Mouse (Mus musculus) CH12.LX (cell line): ENCODE results near the gene Coro7. TPM values are rescaled to one million over a fixed set of nuclear protein-coding genes. Genes with fewer than 3 reads are reported as not detected.

Experiments used
- DNase-seq: peaks from one replicate; pipeline ENCODE4 v3.0.0-alpha.2; 2013; ENCODE audit errors: extremely low read depth
- H3K27ac ChIP-seq: 2 replicates; pipeline ENCODE4 v1.5.1; 2012; ENCODE audit warnings: low read depth, mild to moderate bottlenecking, control low read depth, moderate library complexity; ENCODE audit not compliant: insufficient read depth
- H3K27me3 ChIP-seq: replicated peaks from 2 replicates; pipeline ENCODE3; 2012; ENCODE audit warnings: inconsistent platforms
- H3K36me3 ChIP-seq, 2 experiments: replicated peaks in 1 of 2; 2 replicates each; pipeline versions ENCODE3 to v1.6.1; 2012; ENCODE audit warnings: inconsistent platforms in 1 of 2, low read length in 1 of 2, mild to moderate bottlenecking in 1 of 2, mixed read lengths in 1 of 2, moderate library complexity in 1 of 2; ENCODE audit not compliant: control insufficient read depth in 1 of 2, insufficient read depth in 1 of 2
- H3K4me1 ChIP-seq, 2 experiments: 2 replicates each; pipeline ENCODE4 v1.6.1; 2012; ENCODE audit warnings: inconsistent platforms in 1 of 2, moderate library complexity in 1 of 2; ENCODE audit not compliant: insufficient read depth in 2 of 2, control insufficient read depth in 1 of 2
- H3K4me2 ChIP-seq: 2 replicates; pipeline ENCODE4 v1.6.1; 2012; ENCODE audit warnings: low read depth, mild to moderate bottlenecking, control low read depth; ENCODE audit not compliant: poor library complexity, insufficient read depth, severe bottlenecking
- H3K4me3 ChIP-seq, 3 experiments: fragments of 150-350 bp in 1 of 3; sonication (generic) in 1 of 3; replicated peaks in 1 of 3; 2 replicates each; pipeline versions ENCODE3 to v1.5.1; 2011 to 2012; ENCODE audit warnings: low read depth in 2 of 3, low read length in 2 of 3, mild to moderate bottlenecking in 2 of 3, moderate library complexity in 2 of 3, control low read depth in 1 of 3, improper control_type of control experiment in 1 of 3, inconsistent platforms in 1 of 3, mixed read lengths in 1 of 3; ENCODE audit not compliant: poor library complexity in 1 of 3
- H3K79me2 ChIP-seq: replicated peaks from 2 replicates; pipeline ENCODE4 v1.6.1; 2012; ENCODE audit warnings: mild to moderate bottlenecking, moderate library complexity; ENCODE audit not compliant: control insufficient read depth, poor library complexity, insufficient read depth, severe bottlenecking; ENCODE audit errors: extremely low read depth
- H3K9ac ChIP-seq: 2 replicates; pipeline ENCODE4 v1.6.1; 2012; ENCODE audit warnings: low read depth, mild to moderate bottlenecking, control low read depth, moderate library complexity; ENCODE audit not compliant: insufficient read depth
- H3K9me3 ChIP-seq: replicated peaks from 2 replicates; pipeline ENCODE3; 2012; ENCODE audit warnings: low read length, inconsistent platforms, mixed read lengths
- BHLHE40 ChIP-seq: IDR thresholded peaks from 2 replicates; pipeline ENCODE4 v1.6.1; 2011; ENCODE audit warnings: mild to moderate bottlenecking, low read depth, low read length, improper control_type of control experiment
- CHD1 ChIP-seq: IDR thresholded peaks from 2 replicates; pipeline ENCODE4 v1.6.1; 2012; ENCODE audit warnings: low read depth, low read length, improper control_type of control experiment, inconsistent platforms
- CHD2 ChIP-seq: IDR thresholded peaks from 2 replicates; pipeline ENCODE4 v1.6.1; 2011; ENCODE audit warnings: low read length, improper control_type of control experiment
- CTCF ChIP-seq, 2 experiments: IDR thresholded peaks in 1 of 2; conservative IDR thresholded peaks in 1 of 2; 2 replicates each; pipeline ENCODE4 v1.5.1; 2011 to 2012; ENCODE audit warnings: low read depth in 2 of 2, low read length in 2 of 2, improper control_type of control experiment in 1 of 2, inconsistent platforms in 1 of 2, mild to moderate bottlenecking in 1 of 2, moderate library complexity in 1 of 2
- E2F4 ChIP-seq: IDR thresholded peaks from 2 replicates; pipeline ENCODE4 v1.6.1; 2011; ENCODE audit warnings: low read depth, low read length, improper control_type of control experiment; ENCODE audit not compliant: insufficient replicate concordance
- ELF1 ChIP-seq: IDR thresholded peaks from 2 replicates; pipeline ENCODE4 v1.6.1; 2014; ENCODE audit warnings: low read depth, mild to moderate bottlenecking, inconsistent platforms, low read length, improper control_type of control experiment
- EP300 ChIP-seq: IDR thresholded peaks from 2 replicates; pipeline ENCODE4 v1.6.1; 2011; ENCODE audit warnings: low read length, improper control_type of control experiment
- ETS1 ChIP-seq: conservative IDR thresholded peaks from 2 replicates; pipeline ENCODE4 v1.6.1; 2012; ENCODE audit warnings: low read depth, mild to moderate bottlenecking, inconsistent platforms, low read length, improper control_type of control experiment, moderate library complexity
- GABPA ChIP-seq: IDR thresholded peaks from 2 replicates; pipeline ENCODE4 v1.6.1; 2012; ENCODE audit warnings: low read depth, low read length, improper control_type of control experiment, inconsistent platforms; ENCODE audit not compliant: insufficient replicate concordance
- HCFC1 ChIP-seq: IDR thresholded peaks from 2 replicates; pipeline ENCODE4 v1.6.1; 2012; ENCODE audit warnings: low read depth, mild to moderate bottlenecking, inconsistent platforms, low read length, improper control_type of control experiment
- IRF4 ChIP-seq: IDR thresholded peaks from 2 replicates; pipeline ENCODE4 v1.6.1; 2014; ENCODE audit warnings: low read depth, mild to moderate bottlenecking, inconsistent platforms, low read length, improper control_type of control experiment
- JUN ChIP-seq: IDR thresholded peaks from 2 replicates; pipeline ENCODE4 v1.6.1; 2011; ENCODE audit warnings: low read depth, mild to moderate bottlenecking, low read length, improper control_type of control experiment, moderate library complexity; ENCODE audit not compliant: insufficient read depth
- JUND ChIP-seq: conservative IDR thresholded peaks from 2 replicates; pipeline ENCODE4 v1.6.1; 2011; ENCODE audit warnings: low read depth, low read length, improper control_type of control experiment
- KAT2A ChIP-seq: IDR thresholded peaks from 2 replicates; pipeline ENCODE4 v1.6.1; 2012; ENCODE audit warnings: low read length, improper control_type of control experiment, inconsistent platforms; ENCODE audit not compliant: insufficient replicate concordance
- MAFK ChIP-seq: IDR thresholded peaks from 2 replicates; pipeline ENCODE4 v1.6.1; 2011; ENCODE audit warnings: low read length, improper control_type of control experiment; ENCODE audit not compliant: insufficient replicate concordance
- MAX ChIP-seq: IDR thresholded peaks from 2 replicates; pipeline ENCODE4 v1.6.1; 2011; ENCODE audit warnings: low read length, improper control_type of control experiment
- MAZ ChIP-seq: IDR thresholded peaks from 2 replicates; pipeline ENCODE4 v1.6.1; 2012; ENCODE audit warnings: low read depth, mild to moderate bottlenecking, inconsistent platforms, low read length, improper control_type of control experiment, moderate library complexity
- MEF2A ChIP-seq: IDR thresholded peaks from 2 replicates; pipeline ENCODE4 v1.6.1; 2014; ENCODE audit warnings: low read depth, mild to moderate bottlenecking, inconsistent platforms, low read length, improper control_type of control experiment, borderline replicate concordance
- MXI1 ChIP-seq: IDR thresholded peaks from 2 replicates; pipeline ENCODE4 v1.6.1; 2011; ENCODE audit warnings: mild to moderate bottlenecking, low read depth, low read length, improper control_type of control experiment
- MYC ChIP-seq: IDR thresholded peaks from 2 replicates; pipeline ENCODE4 v1.6.1; 2011; ENCODE audit warnings: low read depth, mild to moderate bottlenecking, improper control_type of control experiment, low read length
- NELFE ChIP-seq: IDR thresholded peaks from 2 replicates; pipeline ENCODE4 v1.6.1; 2011; ENCODE audit warnings: low read depth, low read length, improper control_type of control experiment
- NRF1 ChIP-seq: IDR thresholded peaks from 2 replicates; pipeline ENCODE4 v1.6.1; 2014; ENCODE audit warnings: low read depth, mild to moderate bottlenecking, inconsistent platforms, low read length, improper control_type of control experiment, moderate library complexity
- PAX5 ChIP-seq: IDR thresholded peaks from 2 replicates; pipeline ENCODE4 v1.6.1; 2012; ENCODE audit warnings: low read length, inconsistent platforms, mixed read lengths
- POLR2A ChIP-seq: IDR thresholded peaks from 2 replicates; pipeline ENCODE4 v1.6.1; 2011; ENCODE audit warnings: low read depth, mild to moderate bottlenecking, improper control_type of control experiment, low read length
- POLR2AphosphoS2 ChIP-seq: IDR thresholded peaks from 2 replicates; pipeline ENCODE4 v1.6.1; 2011; ENCODE audit warnings: low read depth, low read length, improper control_type of control experiment
- RAD21 ChIP-seq: IDR thresholded peaks from 2 replicates; pipeline ENCODE4 v1.6.1; 2011; ENCODE audit warnings: low read depth, mild to moderate bottlenecking, low read length, improper control_type of control experiment, moderate library complexity
- RCOR1 ChIP-seq: conservative IDR thresholded peaks from 2 replicates; pipeline ENCODE4 v1.6.1; 2012; ENCODE audit warnings: low read depth, mild to moderate bottlenecking, inconsistent platforms, low read length, improper control_type of control experiment
- SIN3A ChIP-seq: IDR thresholded peaks from 2 replicates; pipeline ENCODE4 v1.6.1; 2012; ENCODE audit warnings: low read length, improper control_type of control experiment, inconsistent platforms
- SMC3 ChIP-seq: IDR thresholded peaks from 2 replicates; pipeline ENCODE4 v1.6.1; 2011; ENCODE audit warnings: low read depth, low read length, improper control_type of control experiment
- TBP ChIP-seq: conservative IDR thresholded peaks from 2 replicates; pipeline ENCODE4 v1.6.1; 2011; ENCODE audit warnings: low read depth, low read length, improper control_type of control experiment
- TCF12 ChIP-seq: IDR thresholded peaks from 2 replicates; pipeline ENCODE4 v1.6.1; 2014; ENCODE audit warnings: low read depth, mild to moderate bottlenecking, inconsistent platforms, low read length, improper control_type of control experiment
- UBTF ChIP-seq: IDR thresholded peaks from 2 replicates; pipeline ENCODE4 v1.6.1; 2012; ENCODE audit warnings: low read depth, mild to moderate bottlenecking, inconsistent platforms, low read length, improper control_type of control experiment, moderate library complexity
- USF1 ChIP-seq: IDR thresholded peaks from 2 replicates; pipeline ENCODE4 v1.6.1; 2014; ENCODE audit warnings: low read depth, mild to moderate bottlenecking, inconsistent platforms, low read length, improper control_type of control experiment
- USF2 ChIP-seq: conservative IDR thresholded peaks from 2 replicates; pipeline ENCODE4 v1.6.1; 2011; ENCODE audit warnings: low read depth, low read length, improper control_type of control experiment
- ZC3H11A ChIP-seq: IDR thresholded peaks from 2 replicates; pipeline ENCODE4 v1.6.1; 2012; ENCODE audit warnings: low read depth, mild to moderate bottlenecking, inconsistent platforms, low read length, improper control_type of control experiment
- ZKSCAN1 ChIP-seq: IDR thresholded peaks from 2 replicates; pipeline ENCODE4 v1.6.1; 2012; ENCODE audit warnings: low read depth, inconsistent platforms, low read length, improper control_type of control experiment, borderline replicate concordance
- ZMIZ1 ChIP-seq: IDR thresholded peaks from 2 replicates; pipeline ENCODE4 v1.6.1; 2012; ENCODE audit warnings: low read depth, mild to moderate bottlenecking, inconsistent platforms, low read length, improper control_type of control experiment
- ZNF384 ChIP-seq: IDR thresholded peaks from 2 replicates; pipeline ENCODE4 v1.6.1; 2012; ENCODE audit warnings: low read depth, low read length, improper control_type of control experiment, inconsistent platforms
- dilution Hi-C: fragments of 300-500 bp; cut with MboI; formaldehyde crosslinking; loops from 2 replicates; pipeline ENCODE4 v1.14.3; 2020; ENCODE audit warnings: low sequenced_read_pairs; ENCODE audit not compliant: extremely low pct_unique_long_range_greater_than_20kb, extremely low pct_ligation_motif_present
- in situ Hi-C: fragments of 300-500 bp; cut with MboI; formaldehyde crosslinking; loops from 3 replicates; pipeline ENCODE4 v1.14.3; 2019; ENCODE audit warnings: low sequenced_read_pairs, low pct_ligation_motif_present, low pct_unique_long_range_greater_than_20kb, mixed read lengths
- polyA plus RNA-seq: library from polyadenylated mRNA; unstranded; fragments of >175 nt; gene quantifications from 2 replicates; pipeline ENCODE4 v1.2.1, GENCODE M21; 2012; ENCODE audit warnings: low read depth; ENCODE audit not compliant: insufficient read length
- total RNA-seq, 2 experiments: library from RNA; depleted of rRNA; stranded (reverse); fragments of 300-350 nt in 1 of 2; fragments of >200 nt in 1 of 2; gene quantifications; 2 replicates each; pipeline ENCODE4 v1.2.3; 2012 to 2014

Coro7 gene
- total and polyA plus RNA-seq, 3 experiments = 5.7 to 40.2 (median 20.0) TPM

DNA sequence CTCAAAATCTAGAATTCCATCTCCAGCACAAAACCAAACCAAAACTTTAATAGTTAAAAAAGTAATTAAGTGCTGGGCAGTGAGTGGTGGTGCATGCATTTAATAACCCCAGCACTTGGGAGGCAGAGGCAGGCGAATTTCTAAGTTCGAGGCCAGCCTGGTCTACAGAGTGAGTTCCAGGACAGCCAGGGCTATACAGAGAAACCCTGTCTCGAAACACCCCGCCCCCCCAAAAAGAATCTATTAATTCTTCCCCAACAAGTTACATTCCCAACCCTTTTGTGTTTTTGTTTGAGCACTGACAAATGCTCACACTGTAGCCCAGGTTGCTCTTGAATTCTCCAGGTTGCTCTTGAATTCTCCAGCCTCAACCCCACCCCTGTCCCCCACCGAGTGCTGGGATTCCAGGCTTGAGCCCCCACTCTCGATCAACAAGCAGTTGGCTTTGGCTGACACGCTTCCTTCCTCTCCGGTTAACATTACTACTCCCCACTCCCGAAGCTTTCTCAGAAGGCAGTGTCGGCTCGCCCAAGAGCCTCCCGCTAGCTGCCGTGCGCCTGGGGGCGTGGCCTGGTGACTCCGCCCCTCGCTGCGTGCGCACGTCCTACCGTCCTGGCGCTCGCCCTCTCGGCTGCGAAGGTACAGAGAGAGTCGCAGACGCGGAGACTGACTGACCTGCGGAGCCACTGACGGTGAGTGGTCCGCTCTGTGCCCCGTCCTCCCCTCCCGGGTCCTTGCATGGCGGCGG lies 46.4 kb upstream of the Coro7 start, which contains the start of gene Hmox2:
Gene Hmox2, plus strand, starts transcription at position 582 of the 748 bp plus-strand sequence.
- Histone ChIP-seq H3K4me2 (peak within 1 kb of the TSS; percentile 89), H3K4me1 (peaks cover 6 to 56% of the 10 kb centered on the region in 2 experiments), H3K27ac (peak within 1 kb of the TSS; percentile 7; the same call in 1 of the 2 replicates), H3K9me3 (no peaks in the 10 kb centered on the region), H3K36me3 (no peaks in the 10 kb centered on the region), H3K79me2 (peaks cover 36% of the 10 kb centered on the region), H3K27me3 (no peaks in the 10 kb centered on the region), H3K9ac (peak within 1 kb of the TSS; percentile 84), H3K4me3 (peak within 1 kb of the TSS; percentile 76 to 80 (median 76))
- in situ Hi-C loops (no loop called here), dilution Hi-C loops (no loop called here)
- peak; percentile 92 for DNase-seq
- TF ChIP-seq USF2 (no peak), HCFC1 (peak; percentile 47), ZNF384 (no peak), IRF4 (no peak; the same call in 1 of the 2 replicates), NELFE (peak; percentile 91; the same call in 1 of the 2 replicates), CHD2 (no peak), JUND (no peak), GABPA (no peak), POLR2A (peak; percentile 97), RAD21 (no peak), CHD1 (no peak), RCOR1 (no peak), ZKSCAN1 (no peak), TCF12 (peak; percentile 96), SMC3 (no peak), SIN3A (no peak), BHLHE40 (no peak), POLR2AphosphoS2 (peak; percentile 93), ZC3H11A (no peak), MAX (no peak; the same call in 1 of the 2 replicates), E2F4 (no peak), MEF2A (no peak), EP300 (no peak), NRF1 (peak; percentile 88), MYC (no peak), TBP (peak; percentile 83), PAX5 (no peak), USF1 (no peak), UBTF (0 out of 2 replicates have a peak, but pooled peaks have one; percentile 1), JUN (no peak), KAT2A (no peak; the same call in 1 of the 2 replicates), ETS1 (no peak), MAZ (no peak), ZMIZ1 (peak; percentile 94), ELF1 (0 out of 2 replicates have a peak, but pooled peaks have one; percentile 6), MAFK (no peak), CTCF (conservative IDR thresholded peaks at IDR 0.05 in 1 of 2, IDR thresholded peaks at IDR 0.05 in 1 of 2; ENCODE audit: low read depth in 2 of 2, low read length in 2 of 2) (no peak), MXI1 (peak; percentile 73; the same call in 1 of the 2 replicates)
